Mouse (Mus musculus) megakaryocyte, embryonic 14.5 days (primary cell): ENCODE data around the gene Med17. TPM values are rescaled to one million over a fixed set of nuclear protein-coding genes. Genes with fewer than 3 reads are reported as not detected.

Experiments used
- H3K27me3 ChIP-seq: replicated peaks from 2 replicates; pipeline ENCODE3; 2012; ENCODE audit warnings: inconsistent platforms
- H3K36me3 ChIP-seq: replicated peaks from 2 replicates; pipeline ENCODE3; 2012; ENCODE audit warnings: low read length, inconsistent platforms, mixed read lengths
- H3K4me1 ChIP-seq: 2 replicates; pipeline ENCODE4 v1.6.1; 2012; ENCODE audit warnings: inconsistent platforms
- H3K4me3 ChIP-seq: replicated peaks from 2 replicates; pipeline ENCODE3; 2012; ENCODE audit warnings: moderate library complexity, mild to moderate bottlenecking, inconsistent platforms
- H3K9me3 ChIP-seq: 2 replicates; pipeline ENCODE4 v1.6.1; 2012; ENCODE audit warnings: inconsistent platforms
- FLI1 ChIP-seq: IDR thresholded peaks from 2 replicates; pipeline ENCODE4 v1.6.1; 2012; ENCODE audit warnings: low read length, inconsistent platforms, mixed read lengths
- GATA1 ChIP-seq: IDR thresholded peaks from 3 replicates; pipeline ENCODE4 v1.6.1; 2012; ENCODE audit warnings: mixed read lengths, low read length, inconsistent platforms, borderline replicate concordance
- polyA plus RNA-seq: library from polyadenylated mRNA; stranded (reverse); fragments of >175 nt; gene quantifications from 2 replicates; pipeline ENCODE4 v1.2.3, GENCODE M21; 2012; ENCODE audit warnings: low replicate concordance; ENCODE audit not compliant: insufficient read depth

Gene Med17
- polyA plus RNA-seq, 1 experiment = 7.6 TPM

DNA sequence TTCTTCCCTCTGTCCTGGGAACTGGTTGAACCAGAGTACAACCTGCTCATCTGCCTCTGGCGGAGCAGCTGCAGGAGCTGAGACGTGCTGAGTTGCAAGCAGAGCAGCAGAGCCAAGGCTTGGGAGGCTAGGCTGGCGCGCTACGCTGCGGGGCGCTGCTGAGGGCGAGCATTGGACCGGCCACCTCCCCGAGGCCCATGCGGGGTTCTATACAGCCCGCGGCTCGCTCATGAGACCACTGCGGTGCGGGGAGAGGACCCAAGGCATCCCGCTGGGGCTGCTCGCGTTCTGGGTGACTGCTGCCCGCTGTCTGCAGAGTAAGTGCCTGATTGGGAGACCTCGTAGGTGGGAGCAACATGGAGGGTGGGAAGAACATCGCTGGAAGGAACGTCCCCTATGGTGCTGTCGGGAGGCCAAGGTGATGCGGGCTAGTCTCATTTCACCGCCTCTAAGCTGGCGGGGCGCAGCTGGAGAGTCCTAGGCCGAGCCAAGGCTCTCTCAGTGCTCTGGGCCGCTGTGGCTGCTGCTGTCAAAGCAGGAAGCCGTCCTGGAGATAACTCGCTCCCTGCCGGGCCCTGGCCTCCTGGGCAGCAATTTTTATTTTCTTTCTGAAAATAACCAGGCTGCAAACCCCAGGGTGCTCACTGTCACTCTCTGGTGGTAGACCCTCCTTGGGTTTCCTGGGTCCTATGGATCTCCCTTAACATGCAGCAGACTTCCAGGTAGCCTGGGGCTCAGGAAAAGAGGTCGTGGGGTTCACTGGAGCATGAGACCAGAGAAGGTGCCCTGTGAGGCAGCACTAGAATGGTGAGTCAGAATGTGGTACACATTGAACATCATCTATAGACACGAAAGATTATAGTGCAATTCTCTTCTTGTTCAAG is 40.4 kb downstream of the Med17 start, which contains the start of gene Vstm5:
TSS of gene Vstm5 (plus strand) at position 4 of the 884 bp plus-strand sequence.
- peak within 1 kb of the TSS; percentile 92 for H3K4me3 ChIP-seq
- H3K4me1 ChIP-seq = peaks cover 53% of the 10 kb centered on the region
- TF ChIP-seq GATA1 (no peak), FLI1 (no peak)

DNA sequence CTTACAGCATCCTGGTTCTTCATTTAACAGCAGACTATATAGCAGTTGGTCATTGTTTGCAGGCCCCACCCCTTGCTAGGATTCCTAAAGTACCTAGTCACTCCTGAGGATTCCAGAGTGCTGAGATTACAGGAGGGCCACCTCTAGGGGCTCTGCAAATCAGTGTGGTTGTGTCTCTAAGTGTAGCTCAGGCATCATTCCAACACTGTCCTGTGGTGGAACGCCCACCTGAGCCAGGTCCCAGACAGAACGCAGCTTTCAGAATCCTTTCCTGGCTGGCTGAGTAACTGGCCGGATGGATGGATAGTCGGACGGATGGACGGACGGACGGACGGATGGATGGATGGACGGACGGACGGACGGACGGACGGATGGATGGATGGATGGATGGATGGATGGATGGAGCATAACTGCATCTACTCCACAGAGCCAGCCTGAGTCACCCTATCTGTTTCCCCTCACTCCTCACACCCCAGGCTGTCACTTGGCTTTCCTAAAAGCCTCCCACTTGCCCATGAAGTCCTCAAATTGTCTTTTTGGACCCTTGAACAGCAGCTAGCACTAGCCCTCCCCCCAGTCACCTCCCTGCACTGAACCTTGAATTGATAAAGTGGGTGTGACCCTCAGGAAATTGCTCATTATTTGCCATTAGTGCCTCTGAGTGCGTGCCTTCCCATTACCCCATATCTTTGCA is 41.3 kb downstream of the Med17 start:
- peak overlapping the region; percentile 92 for H3K4me3 ChIP-seq
- H3K9me3 ChIP-seq = no peaks in the 10 kb centered on the region; the same call in 1 of the 2 replicates
- TF ChIP-seq FLI1 = no peak
- TF ChIP-seq GATA1 = no peak
- H3K36me3 ChIP-seq = no peaks in the 10 kb centered on the region
- H3K27me3 ChIP-seq = peaks cover 41% of the 10 kb centered on the region
- peaks cover 53% of the 10 kb centered on the region for H3K4me1 ChIP-seq

More for the DNA sequence above, 40.4 kb downstream of the Med17 start, which contains the start of gene Vstm5:
- H3K36me3 ChIP-seq = no peaks in the 10 kb centered on the region
- H3K9me3 ChIP-seq = no peaks in the 10 kb centered on the region; the same call in 1 of the 2 replicates
- peaks cover 46% of the 10 kb centered on the region for H3K27me3 ChIP-seq

DNA sequence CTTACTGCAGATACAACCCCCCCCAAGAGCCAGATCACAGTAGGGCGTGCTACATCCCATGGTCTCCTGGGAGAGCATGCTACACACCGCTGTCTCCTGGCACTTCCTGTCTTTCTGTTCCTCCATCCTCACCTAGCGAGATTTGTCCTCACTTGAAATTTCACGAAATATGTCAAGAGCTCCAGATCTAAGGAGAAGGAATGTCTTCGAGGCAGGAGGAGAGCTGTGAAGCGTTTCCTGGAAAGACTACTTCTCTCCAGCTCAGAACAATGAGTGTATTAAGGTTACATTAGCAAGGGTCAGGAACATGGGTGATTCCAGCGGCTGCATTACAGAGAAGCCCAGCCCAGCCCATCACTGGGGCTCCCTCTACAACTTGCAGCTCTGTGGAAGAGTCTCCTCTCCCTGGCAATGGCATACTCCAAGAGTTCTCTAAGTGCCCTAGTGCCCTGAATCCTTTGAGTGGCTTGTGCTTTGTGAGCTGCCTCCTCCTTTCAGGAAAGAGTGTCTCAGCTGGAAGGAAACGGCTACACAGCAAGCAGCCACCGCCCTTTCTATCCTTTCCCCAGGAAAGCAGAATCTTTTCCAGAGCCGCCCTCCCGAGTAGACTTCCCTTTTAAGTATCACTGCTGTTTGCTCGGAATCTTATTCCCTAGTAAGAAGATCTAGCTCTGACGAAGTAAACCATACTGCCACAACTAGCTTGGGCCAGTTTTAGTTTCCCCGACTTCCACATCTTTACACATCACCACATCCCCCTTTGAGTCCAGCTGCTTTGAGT is 42.0 kb downstream of the Med17 start:
- TF ChIP-seq GATA1 (no peak), FLI1 (no peak)
- Histone ChIP-seq H3K36me3 (no peaks in the 10 kb centered on the region), H3K4me3 (no peak overlapping the region), H3K27me3 (peaks cover 38% of the 10 kb centered on the region), H3K9me3 (peaks cover 5% of the 10 kb centered on the region), H3K4me1 (peaks cover 53% of the 10 kb centered on the region)

DNA sequence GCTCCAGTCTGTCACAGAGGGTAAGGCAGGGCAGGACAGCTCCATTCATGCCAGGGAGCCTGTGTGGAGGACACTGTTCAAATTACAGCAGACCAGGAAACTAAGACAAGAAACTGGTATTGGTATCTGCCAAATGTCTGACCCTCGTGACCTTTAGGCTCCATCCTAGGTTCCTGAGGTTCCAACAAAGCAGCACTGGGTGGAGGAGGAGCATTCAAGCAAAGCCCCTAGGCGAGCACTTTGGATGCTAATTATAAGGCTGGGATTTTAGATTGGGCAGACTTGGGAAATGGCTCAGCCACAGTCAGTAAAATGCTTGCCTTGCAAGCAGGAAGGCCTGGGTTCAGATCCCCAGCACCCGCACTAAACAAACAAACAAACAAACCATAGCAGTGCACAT is 43.7 kb downstream of the Med17 start:
- TF ChIP-seq FLI1 = no peak
- TF ChIP-seq GATA1 = no peak
- Histone ChIP-seq H3K4me3 (no peak overlapping the region), H3K9me3 (peaks cover 19% of the 10 kb centered on the region), H3K27me3 (peaks cover 42% of the 10 kb centered on the region), H3K4me1 (peaks cover 49% of the 10 kb centered on the region), H3K36me3 (no peaks in the 10 kb centered on the region)

DNA sequence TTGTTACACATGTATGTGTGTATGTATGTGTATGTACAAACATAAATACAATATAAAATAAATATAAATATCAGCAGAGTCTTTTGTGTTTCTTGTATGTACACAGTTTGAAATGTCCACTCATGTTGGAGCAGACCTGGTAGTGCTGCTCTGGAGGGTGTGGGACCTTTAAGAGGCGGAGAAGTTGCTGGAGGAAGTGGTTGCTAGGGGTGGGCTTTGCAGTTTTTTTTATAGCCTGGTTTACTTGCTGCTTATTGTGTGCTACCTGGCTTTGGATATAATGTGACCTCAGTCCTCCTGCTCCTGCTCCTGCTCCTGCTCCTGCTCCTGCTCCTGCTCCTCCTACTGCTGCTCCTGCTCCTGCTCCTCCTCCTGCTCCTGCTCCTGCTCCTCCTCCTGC is 46.1 kb downstream of the Med17 start:
- H3K9me3 ChIP-seq = peaks cover 31% of the 10 kb centered on the region
- H3K4me1 ChIP-seq = peaks cover 26% of the 10 kb centered on the region
- H3K36me3 ChIP-seq = no peaks in the 10 kb centered on the region
- TF ChIP-seq GATA1 (no peak), FLI1 (no peak)
- H3K27me3 ChIP-seq = peaks cover 33% of the 10 kb centered on the region
- no peak overlapping the region for H3K4me3 ChIP-seq

DNA sequence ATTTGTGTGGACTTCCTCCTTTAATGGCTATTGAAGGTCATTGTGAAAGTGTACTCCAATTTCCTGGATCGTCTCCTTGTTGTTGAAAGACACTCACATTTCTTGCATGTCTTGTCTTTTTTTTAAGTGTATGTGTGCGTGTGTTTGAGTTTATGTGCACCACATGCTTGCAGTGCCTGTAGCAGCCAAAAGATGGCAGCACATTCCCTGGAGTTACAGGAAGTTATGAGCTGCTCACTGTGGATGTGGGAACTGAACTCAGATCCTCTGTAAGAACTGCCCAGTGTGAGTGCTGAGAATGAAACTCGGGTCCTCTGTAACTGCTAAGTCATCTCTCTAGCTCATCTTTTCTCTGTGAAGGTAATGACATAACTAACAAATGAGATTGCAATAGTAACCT is 47.3 kb downstream of the Med17 start:
- Histone ChIP-seq H3K4me3 (no peak overlapping the region), H3K9me3 (peaks cover 40% of the 10 kb centered on the region), H3K4me1 (peaks cover 14% of the 10 kb centered on the region), H3K36me3 (no peaks in the 10 kb centered on the region), H3K27me3 (peaks cover 22% of the 10 kb centered on the region)
- no peak for TF ChIP-seq FLI1
- no peak for TF ChIP-seq GATA1

DNA sequence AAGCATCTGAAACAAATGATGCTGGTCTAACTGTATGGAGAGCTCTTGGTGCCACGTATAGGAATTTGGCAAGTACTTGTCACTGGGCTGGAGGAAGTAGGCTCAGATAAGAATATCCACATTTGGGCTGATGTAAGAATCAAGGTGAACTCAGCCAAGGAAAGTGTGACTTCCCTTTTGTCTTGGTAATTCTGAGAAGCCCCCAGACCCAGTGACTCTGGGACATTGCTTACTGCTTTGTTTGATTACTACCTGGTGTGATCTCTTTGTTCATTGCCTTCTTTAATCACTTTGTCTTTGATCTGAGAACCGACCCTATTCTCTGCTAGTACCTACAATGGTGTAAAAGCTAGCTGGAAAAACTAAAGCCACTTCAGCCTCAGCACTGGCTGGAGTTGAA is 54.8 kb downstream of the Med17 start:
- TF ChIP-seq FLI1 (no peak), GATA1 (no peak)
- Histone ChIP-seq H3K9me3 (peaks cover 46% of the 10 kb centered on the region), H3K36me3 (no peaks in the 10 kb centered on the region), H3K27me3 (peaks cover 4% of the 10 kb centered on the region), H3K4me1 (no peaks in the 10 kb centered on the region), H3K4me3 (no peak overlapping the region)

DNA sequence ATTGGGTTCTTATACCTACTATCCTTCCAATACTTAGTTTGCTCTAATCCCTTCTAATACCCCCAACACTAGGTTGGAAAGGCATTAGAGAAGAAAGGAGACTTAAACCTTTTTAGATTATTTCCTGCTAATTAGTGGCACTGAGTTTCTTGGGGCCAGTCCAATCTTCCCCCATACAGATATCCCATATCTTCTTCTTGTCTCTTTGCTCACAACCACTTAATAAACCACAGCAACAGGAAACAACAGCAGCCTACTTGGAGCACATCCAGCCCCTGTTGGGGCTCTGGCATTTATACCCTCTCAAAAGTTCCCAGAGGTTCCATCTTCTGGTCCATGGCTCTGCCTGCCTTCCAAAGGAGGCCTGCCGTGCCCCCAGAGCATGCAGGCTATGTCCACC is 66.0 kb downstream of the Med17 start:
- TF ChIP-seq FLI1 (no peak), GATA1 (no peak)
- peaks cover 14% of the 10 kb centered on the region for H3K27me3 ChIP-seq
- H3K4me1 ChIP-seq = peaks cover 29% of the 10 kb centered on the region
- no peaks in the 10 kb centered on the region for H3K9me3 ChIP-seq
- H3K4me3 ChIP-seq = no peak overlapping the region
- no peaks in the 10 kb centered on the region for H3K36me3 ChIP-seq

DNA sequence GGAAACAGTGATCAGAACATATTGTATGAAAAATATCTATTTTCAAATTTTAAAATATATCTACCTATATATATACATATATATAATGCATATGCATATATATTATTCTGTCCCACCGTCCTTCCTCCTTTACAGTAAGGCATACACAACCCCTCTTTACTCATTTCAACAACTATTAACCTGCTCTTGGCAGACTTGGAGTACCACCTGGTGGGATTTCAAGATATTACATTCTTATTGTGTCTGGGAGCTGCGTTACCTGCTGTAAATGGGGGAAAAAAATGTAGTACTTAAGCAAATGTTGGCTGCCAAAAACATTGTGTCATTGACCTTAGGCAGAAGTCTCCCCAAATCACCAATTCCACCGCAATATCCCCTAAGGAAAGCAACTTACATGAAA is 67.9 kb downstream of the Med17 start:
- Histone ChIP-seq H3K4me1 (peaks cover 33% of the 10 kb centered on the region), H3K4me3 (no peak overlapping the region), H3K9me3 (no peaks in the 10 kb centered on the region), H3K27me3 (peaks cover 18% of the 10 kb centered on the region), H3K36me3 (no peaks in the 10 kb centered on the region)
- no peak for TF ChIP-seq GATA1
- no peak for TF ChIP-seq FLI1

Other genes starting within 250 kb of the Med17 start
- 13.0 and 18.4 TPM in 2 replicates for gene Panx1, start 234.5 kb downstream of the Med17 start, polyA plus RNA-seq
- not detected in 2 replicates for gene Hephl1, start 167.8 kb downstream of the Med17 start, polyA plus RNA-seq
- not detected in 2 replicates for gene Vstm5, start 40.9 kb downstream of the Med17 start, polyA plus RNA-seq
- 18.8 and 30.9 TPM in 2 replicates for gene Taf1d, start 26.3 kb upstream of the Med17 start, polyA plus RNA-seq
- 1.9 and 5.2 TPM in 2 replicates for gene 4931406C07Rik, start 26.5 kb upstream of the Med17 start, polyA plus RNA-seq
- 1.3 TPM in 1 of 2 replicates, not detected in the other for gene Cep295, start 77.9 kb upstream of the Med17 start, polyA plus RNA-seq
- 7.0 and 12.3 TPM in 2 replicates for gene Smco4, start 213.5 kb upstream of the Med17 start, polyA plus RNA-seq